Mouse (Mus musculus): ENCODE measurements around the gene Tarbp2. TPM values are rescaled to one million over a fixed set of nuclear protein-coding genes. Genes with fewer than 3 reads are reported as not detected.

The Tarbp2 gene
- total RNA-seq, 2 experiments from 2014 or later, result 34.9 to 41.8 TPM

Other genes with a start within 250 kb of the Tarbp2 start
- gene Gm9918, start 247.6 kb upstream of the Tarbp2 start, total RNA-seq (2021), result not detected
- 10 to 100 TPM; 34.1 to 36.0 TPM for gene Mfsd5, start 238.7 kb upstream of the Tarbp2 start, total RNA-seq (2021)
- gene Espl1, start 221.9 kb upstream of the Tarbp2 start, total RNA-seq (2021), result 1 to 10 TPM; 1.6 to 1.7 TPM
- 100 to 1,000 TPM; 317 to 334 TPM for gene Pfdn5, start 192.1 kb upstream of the Tarbp2 start, total RNA-seq (2021)
- 10 to 100 TPM; 51.8 to 61.3 TPM for gene Myg1, start 186.5 kb upstream of the Tarbp2 start, total RNA-seq (2021)
- gene Aaas, start 167.4 kb upstream of the Tarbp2 start, total RNA-seq (2021), result 10 to 100 TPM; 25.5 to 27.7 TPM
- under 1 TPM; 0.69 to 0.90 TPM for gene Sp7, start 151.0 kb upstream of the Tarbp2 start, total RNA-seq (2021)
- 10 to 100 TPM; 22.9 to 28.3 TPM for gene Sp1, start 112.0 kb upstream of the Tarbp2 start, total RNA-seq (2021)
- gene Amhr2, start 72.8 kb upstream of the Tarbp2 start, total RNA-seq (2021), result under 1 TPM; 0.52 to 0.71 TPM
- gene Prr13, start 59.2 kb upstream of the Tarbp2 start, total RNA-seq (2021), result 10 to 100 TPM; 23.1 to 25.0 TPM
- 100 to 1,000 TPM; 438 to 462 TPM for gene Pcbp2, start 47.7 kb upstream of the Tarbp2 start, total RNA-seq (2021)
- not detected for gene Gm10337, start 14.5 kb upstream of the Tarbp2 start, total RNA-seq (2021)
- gene Map3k12, start 1.1 kb upstream of the Tarbp2 start, total RNA-seq (2021), result 10 to 100 TPM; 81.9 to 89.4 TPM
- 1 to 10 TPM; 4.8 to 6.1 TPM for gene Npff, start 6.8 kb downstream of the Tarbp2 start, total RNA-seq (2021)
- gene Gm28047, start 106.9 kb downstream of the Tarbp2 start, total RNA-seq (2021), result under 1 TPM in 1 of 2 experiments, not detected in 1; 0.78 TPM
- 10 to 100 TPM; 45.6 to 49.2 TPM for gene Atf7, start 107.3 kb downstream of the Tarbp2 start, total RNA-seq (2021)
- 10 to 100 TPM; 10.9 to 13.0 TPM for gene Atp5g2, start 154.2 kb downstream of the Tarbp2 start, total RNA-seq (2021)
- 10 to 100 TPM; 66.9 to 69.6 TPM for gene Calcoco1, start 204.0 kb downstream of the Tarbp2 start, total RNA-seq (2021)